Mouse (Mus musculus): ENCODE results near the gene Relb. TPM values are rescaled to one million over a fixed set of nuclear protein-coding genes. Genes with fewer than 3 reads are reported as not detected.

The Relb gene
- polyA plus RNA-seq, 1 experiment from 2014 or later = 14.0 TPM

GRCm38 (mm10) chr7:19577877-19578414, 51.3 kb downstream of the Relb start:
- no peak overlapping the region for H3K9ac ChIP-seq
- no peak overlapping the region for H3K27ac ChIP-seq (replicated peaks)
- no peak for ATAC-seq (ENCODE audit: insufficient number of reproducible peaks, low FRiP score, low TSS enrichment, low read depth)
- peak overlapping the region; percentile 39 for H3K4me3 ChIP-seq (replicated peaks)
- peak overlapping the region; percentile 73 for H3K4me2 ChIP-seq (replicated peaks)
- no peaks in the 10 kb centered on the region for H3K9me3 ChIP-seq (replicated peaks)
- H3K4me1 ChIP-seq = peaks cover 33% of the 10 kb centered on the region
- peaks cover 33% of the 10 kb centered on the region for H3K27me3 ChIP-seq
- 18% methylated on average over 10 of the region's 10 CpGs for WGBS
- peaks cover 27% of the 10 kb centered on the region for H3K36me3 ChIP-seq

DNA sequence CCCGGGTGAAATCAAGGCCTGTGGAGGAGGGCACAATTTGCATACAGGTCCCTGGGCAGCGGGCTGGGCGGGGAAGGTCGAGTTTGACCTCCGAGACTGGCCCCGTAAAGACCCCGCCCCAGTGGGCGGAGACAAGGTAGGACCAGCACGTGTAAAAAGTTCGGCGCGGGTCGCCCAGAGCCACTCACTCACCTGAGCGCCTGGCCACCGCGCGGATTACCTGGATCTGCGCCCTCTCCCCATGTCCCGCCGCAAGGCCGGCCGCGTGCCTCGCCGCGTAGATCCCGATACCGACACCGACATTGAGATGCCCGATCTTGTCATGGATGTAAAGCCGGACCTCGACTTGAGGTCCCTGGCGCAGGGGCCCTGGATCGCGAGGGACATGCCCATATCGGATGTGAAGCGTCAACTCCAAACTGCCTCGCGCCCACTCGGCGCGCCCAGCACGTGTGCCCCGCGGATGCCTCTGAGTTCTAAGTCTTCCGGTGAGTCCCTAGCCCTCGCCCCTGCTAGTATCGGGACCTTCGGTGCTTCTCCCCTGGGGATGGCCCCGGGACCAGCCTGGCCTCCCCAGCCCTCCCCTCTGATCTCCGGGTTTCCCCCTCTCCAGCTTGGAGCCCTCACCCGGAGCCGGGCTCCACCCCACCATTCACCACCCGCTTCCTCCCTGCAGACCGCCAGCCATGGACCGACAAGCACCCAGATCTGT, 51.9 kb downstream of the Relb start, which contains the start of the genes Zfp296 and Gemin7:
Gene Zfp296, plus strand, starts transcription at position 147 of the 712 bp plus-strand sequence.
Gene Gemin7, minus strand, starts transcription at position 455 of the 712 bp plus-strand sequence.
- Histone ChIP-seq H3K9me3 (replicated peaks) (no peaks in the 10 kb centered on the region), H3K4me1 (peaks cover 37% of the 10 kb centered on the region), H3K4me2 (replicated peaks) (peak within 1 kb of the TSS; percentile 73), H3K36me3 (peaks cover 23% of the 10 kb centered on the region), H3K4me3 (replicated peaks) (peak within 1 kb of the TSS; percentile 39), H3K27me3 (peaks cover 33% of the 10 kb centered on the region), H3K9ac (peak within 1 kb of the TSS; percentile 10; the same call in 1 of the 2 replicates), H3K27ac (replicated peaks) (no peak within 1 kb of the TSS)
- no peak for ATAC-seq (ENCODE audit: insufficient number of reproducible peaks, low FRiP score, low TSS enrichment, low read depth)
- WGBS = 1% methylated on average over 56 of the region's 56 CpGs

GRCm38 (mm10) chr7:19575559-19575958, 53.7 kb downstream of the Relb start:
- WGBS = 72% methylated on average over 3 of the region's 3 CpGs
- Histone ChIP-seq H3K27ac (replicated peaks) (no peak overlapping the region), H3K36me3 (peaks cover 8% of the 10 kb centered on the region), H3K9me3 (replicated peaks) (no peaks in the 10 kb centered on the region), H3K4me1 (peaks cover 45% of the 10 kb centered on the region), H3K4me3 (replicated peaks) (no peak overlapping the region), H3K9ac (no peak overlapping the region), H3K27me3 (peaks cover 33% of the 10 kb centered on the region), H3K4me2 (replicated peaks) (no peak overlapping the region)
- ATAC-seq (ENCODE audit: insufficient number of reproducible peaks, low FRiP score, low TSS enrichment, low read depth) = no peak

DNA sequence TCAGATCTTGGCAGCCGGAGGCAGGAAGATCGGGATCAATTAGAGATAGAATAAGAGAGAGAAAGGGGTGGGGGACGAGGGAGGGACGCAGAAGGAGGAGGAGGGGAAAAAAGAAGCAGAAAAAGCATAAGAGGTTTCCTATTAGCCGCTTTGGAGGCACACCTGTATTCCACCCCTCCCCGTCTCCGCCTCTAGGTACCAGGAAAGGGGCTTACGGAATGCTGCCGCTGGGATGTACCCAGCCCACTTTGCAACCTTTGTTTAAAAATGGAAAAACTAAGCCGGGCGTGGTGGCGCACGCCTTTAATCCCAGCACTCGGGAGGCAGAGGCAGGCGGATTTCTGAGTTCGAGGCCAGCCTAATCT, 55.5 kb downstream of the Relb start:
- 18% methylated on average over 16 of the region's 16 CpGs for WGBS
- H3K4me2 ChIP-seq (replicated peaks) = peak overlapping the region; percentile 84
- no peak for ATAC-seq (ENCODE audit: insufficient number of reproducible peaks, low FRiP score, low TSS enrichment, low read depth)
- H3K27me3 ChIP-seq = peaks cover 32% of the 10 kb centered on the region
- peaks cover 20% of the 10 kb centered on the region for H3K36me3 ChIP-seq
- no peaks in the 10 kb centered on the region for H3K9me3 ChIP-seq (replicated peaks)
- peaks cover 30% of the 10 kb centered on the region for H3K4me1 ChIP-seq
- H3K4me3 ChIP-seq (replicated peaks) = peak overlapping the region; percentile 76
- peak overlapping the region; percentile 88; the same call in 1 of the 2 replicates for H3K27ac ChIP-seq (replicated peaks)
- H3K9ac ChIP-seq = peak overlapping the region; percentile 68

DNA sequence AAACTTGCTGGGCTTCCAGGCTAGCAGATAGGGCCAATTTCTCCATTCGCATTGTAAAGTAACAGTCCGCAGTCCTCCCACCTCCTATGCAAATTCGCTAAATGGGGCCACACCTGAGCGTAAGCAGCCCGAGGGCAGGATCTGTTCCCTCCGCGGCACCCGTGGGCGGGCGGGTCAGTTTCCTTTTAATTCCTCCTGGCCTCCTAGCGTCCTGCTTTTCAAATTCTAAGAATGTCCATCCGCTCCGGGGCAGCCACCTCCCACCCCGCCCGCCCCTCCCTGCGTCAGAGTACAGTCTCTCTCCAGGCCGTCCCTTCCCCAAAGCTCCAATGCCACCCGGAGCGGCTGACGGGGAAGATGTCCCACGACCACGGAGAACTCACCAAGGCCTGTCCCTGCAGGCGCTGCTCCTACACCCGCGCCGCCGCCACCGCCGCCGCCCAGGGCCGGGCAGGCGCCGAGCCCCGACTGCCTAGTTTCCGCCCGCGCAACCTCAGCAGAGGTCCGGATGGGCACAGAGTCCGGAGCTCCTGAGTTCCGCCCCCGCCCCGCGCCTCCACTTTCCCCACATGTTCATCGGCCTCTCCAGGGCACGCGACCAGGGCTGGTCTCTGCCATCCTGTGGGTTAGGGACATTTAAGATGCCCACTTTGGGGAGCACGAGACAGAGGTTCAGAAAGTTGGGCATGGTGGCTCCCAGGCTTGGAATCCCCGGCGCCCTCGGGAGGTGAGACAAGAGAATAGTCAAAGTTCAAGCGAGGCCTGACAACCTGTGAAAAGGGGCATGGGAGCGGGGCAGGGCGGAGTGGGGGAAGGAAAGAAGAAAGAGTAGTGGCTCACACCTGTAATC, 56.1 kb downstream of the Relb start:
- peaks cover 26% of the 10 kb centered on the region for H3K27me3 ChIP-seq
- peaks cover 25% of the 10 kb centered on the region for H3K36me3 ChIP-seq
- peak overlapping the region; percentile 84 for H3K4me2 ChIP-seq (replicated peaks)
- WGBS = under 1% methylated on average over 53 of the region's 53 CpGs
- peak overlapping the region; percentile 88 for H3K27ac ChIP-seq (replicated peaks)
- H3K4me3 ChIP-seq (replicated peaks) = peak overlapping the region; percentile 76
- H3K4me1 ChIP-seq = peaks cover 28% of the 10 kb centered on the region
- no peaks in the 10 kb centered on the region for H3K9me3 ChIP-seq (replicated peaks)
- ATAC-seq (ENCODE audit: insufficient number of reproducible peaks, low FRiP score, low TSS enrichment, low read depth) = peak; percentile 87
- H3K9ac ChIP-seq = peak overlapping the region; percentile 68

GRCm38 (mm10) chr7:19569647-19570046, 59.6 kb downstream of the Relb start:
- no peak overlapping the region for H3K9ac ChIP-seq
- no peak overlapping the region for H3K27ac ChIP-seq (replicated peaks)
- no peaks in the 10 kb centered on the region for H3K27me3 ChIP-seq
- no peak overlapping the region for H3K4me3 ChIP-seq (replicated peaks)
- 68% methylated on average over 3 of the region's 3 CpGs for WGBS
- H3K36me3 ChIP-seq = peaks cover 42% of the 10 kb centered on the region
- H3K9me3 ChIP-seq (replicated peaks) = no peaks in the 10 kb centered on the region
- no peak overlapping the region for H3K4me2 ChIP-seq (replicated peaks)
- H3K4me1 ChIP-seq = peaks cover 15% of the 10 kb centered on the region
- ATAC-seq (ENCODE audit: insufficient number of reproducible peaks, low FRiP score, low TSS enrichment, low read depth) = no peak

GRCm38 (mm10) chr7:19567426-19567825, 61.8 kb downstream of the Relb start:
- Histone ChIP-seq H3K9ac (no peak overlapping the region), H3K4me2 (replicated peaks) (no peak overlapping the region), H3K9me3 (replicated peaks) (no peaks in the 10 kb centered on the region), H3K4me1 (peaks cover 24% of the 10 kb centered on the region), H3K36me3 (peaks cover 50% of the 10 kb centered on the region), H3K27me3 (no peaks in the 10 kb centered on the region), H3K27ac (replicated peaks) (no peak overlapping the region), H3K4me3 (replicated peaks) (no peak overlapping the region)
- no peak for ATAC-seq (ENCODE audit: insufficient number of reproducible peaks, low FRiP score, low TSS enrichment, low read depth)
- 92% methylated on average over 8 of the region's 8 CpGs for WGBS

DNA sequence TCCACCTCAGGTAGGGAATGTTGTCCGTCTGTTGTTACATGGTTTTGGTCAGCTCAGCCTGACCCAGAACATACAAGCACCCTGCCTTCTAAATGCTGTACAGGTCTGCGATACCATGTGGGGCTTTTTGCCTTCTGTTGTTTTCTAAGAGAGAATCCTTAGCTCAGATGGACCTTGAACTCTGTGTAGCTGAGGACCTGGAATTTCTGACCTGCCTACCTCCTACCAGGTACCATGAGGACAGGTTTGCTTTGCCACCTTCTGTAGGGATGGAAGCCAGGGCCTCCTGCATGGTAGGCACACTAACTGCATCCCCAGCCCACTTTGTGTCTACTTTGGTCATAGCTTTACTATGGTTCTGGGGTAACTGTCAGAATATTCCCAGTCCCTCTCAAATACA, 63.4 kb downstream of the Relb start:
- Histone ChIP-seq H3K9me3 (replicated peaks) (no peaks in the 10 kb centered on the region), H3K36me3 (peaks cover 50% of the 10 kb centered on the region), H3K27me3 (no peaks in the 10 kb centered on the region), H3K4me3 (replicated peaks) (no peak overlapping the region), H3K4me2 (replicated peaks) (no peak overlapping the region), H3K4me1 (peaks cover 20% of the 10 kb centered on the region), H3K9ac (no peak overlapping the region), H3K27ac (replicated peaks) (no peak overlapping the region)
- ATAC-seq (ENCODE audit: insufficient number of reproducible peaks, low FRiP score, low TSS enrichment, low read depth) = no peak
- 96% methylated on average over 2 of the region's 2 CpGs for WGBS

GRCm38 (mm10) chr7:19564455-19564854, 64.8 kb downstream of the Relb start:
- Histone ChIP-seq H3K9me3 (replicated peaks) (no peaks in the 10 kb centered on the region), H3K9ac (no peak overlapping the region), H3K4me1 (peaks cover 33% of the 10 kb centered on the region), H3K36me3 (peaks cover 37% of the 10 kb centered on the region), H3K27ac (replicated peaks) (no peak overlapping the region), H3K4me2 (replicated peaks) (no peak overlapping the region), H3K4me3 (replicated peaks) (no peak overlapping the region), H3K27me3 (no peaks in the 10 kb centered on the region)
- no peak for ATAC-seq (ENCODE audit: insufficient number of reproducible peaks, low FRiP score, low TSS enrichment, low read depth)
- 88% methylated on average over 4 of the region's 4 CpGs for WGBS

GRCm38 (mm10) chr7:19563884-19564283, 65.4 kb downstream of the Relb start:
- no peaks in the 10 kb centered on the region for H3K9me3 ChIP-seq (replicated peaks)
- 0 out of 2 replicates have a peak overlapping the region, but pooled peaks have one; percentile 95 for H3K27ac ChIP-seq (replicated peaks)
- peaks cover 32% of the 10 kb centered on the region for H3K36me3 ChIP-seq
- H3K4me3 ChIP-seq (replicated peaks) = no peak overlapping the region
- H3K27me3 ChIP-seq = no peaks in the 10 kb centered on the region
- 0 out of 2 replicates have a peak overlapping the region, but pooled peaks have one; percentile 90 for H3K4me2 ChIP-seq (replicated peaks)
- 84% methylated on average over 3 of the region's 3 CpGs for WGBS
- ATAC-seq (ENCODE audit: insufficient number of reproducible peaks, low FRiP score, low TSS enrichment, low read depth) = no peak
- no peak overlapping the region for H3K9ac ChIP-seq
- peaks cover 38% of the 10 kb centered on the region for H3K4me1 ChIP-seq
